Mouse (Mus musculus) ES-CJ7 (cell line): ENCODE data around the gene F13a1.

Source experiments
- DNase-seq: peaks from one replicate; pipeline ENCODE4 v3.0.0; 2011; ENCODE audit warnings: low read depth, low spot score

F13a1 gene

DNA sequence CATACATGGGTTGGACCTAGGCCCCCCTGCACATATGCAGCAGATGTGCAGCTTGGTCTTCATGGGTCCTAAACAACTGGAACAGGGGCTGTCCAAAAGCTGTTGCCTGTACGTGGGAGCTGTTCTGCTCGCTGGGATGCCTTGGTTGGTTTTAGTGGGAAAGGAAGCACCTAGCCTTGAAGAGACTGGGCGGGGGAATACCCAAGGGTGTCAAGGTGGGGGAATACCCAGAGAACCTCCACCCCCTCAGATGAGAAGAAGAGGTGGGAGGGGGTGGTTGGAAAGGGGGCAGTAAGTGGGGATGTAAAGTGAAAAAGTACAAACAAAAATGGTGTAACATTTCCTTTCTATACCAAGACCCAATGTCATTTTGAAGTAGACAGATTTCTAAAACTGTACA lies 95.1 kb downstream of the F13a1 start:
- no peak for DNase-seq

DNA sequence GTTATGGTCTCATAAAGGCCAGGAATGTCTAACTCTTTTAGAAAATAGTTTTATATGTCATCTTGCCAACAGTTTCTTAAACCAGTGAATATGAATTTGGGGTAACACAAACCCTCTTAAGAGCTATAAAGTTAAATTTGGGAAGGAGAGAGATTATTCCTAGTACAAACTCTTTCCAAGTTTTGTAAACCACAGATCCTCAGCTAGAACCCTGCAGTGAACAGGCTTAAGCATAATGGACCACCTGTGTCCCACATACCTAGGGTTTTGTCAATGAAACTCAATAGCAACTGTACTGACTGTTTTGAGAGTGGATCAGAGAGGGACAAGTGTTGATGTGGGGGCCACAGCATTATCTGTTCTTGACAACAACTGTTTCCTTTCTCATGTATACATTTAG lies 96.4 kb downstream of the F13a1 start:
- DNase-seq = no peak

DNA sequence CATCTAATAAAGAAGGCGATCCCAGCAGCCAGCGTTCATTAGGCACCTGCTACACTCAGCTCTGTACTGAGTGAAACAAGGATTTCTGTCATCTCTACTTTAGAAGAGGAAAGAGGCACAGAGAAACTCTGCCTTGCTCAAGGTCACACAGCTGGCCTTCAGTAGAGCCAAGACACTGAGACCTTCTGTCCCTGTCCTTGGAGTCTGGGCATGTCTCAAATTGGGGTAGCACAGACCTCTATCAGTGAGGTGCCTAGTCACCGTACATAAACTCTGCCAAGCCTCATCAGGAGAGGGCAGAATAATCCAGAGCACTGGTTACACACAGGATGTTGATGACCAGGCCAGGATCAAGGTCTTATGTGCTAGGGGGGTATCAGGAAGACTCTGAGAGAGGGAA lies 108.2 kb downstream of the F13a1 start:
- DNase-seq = no peak

DNA sequence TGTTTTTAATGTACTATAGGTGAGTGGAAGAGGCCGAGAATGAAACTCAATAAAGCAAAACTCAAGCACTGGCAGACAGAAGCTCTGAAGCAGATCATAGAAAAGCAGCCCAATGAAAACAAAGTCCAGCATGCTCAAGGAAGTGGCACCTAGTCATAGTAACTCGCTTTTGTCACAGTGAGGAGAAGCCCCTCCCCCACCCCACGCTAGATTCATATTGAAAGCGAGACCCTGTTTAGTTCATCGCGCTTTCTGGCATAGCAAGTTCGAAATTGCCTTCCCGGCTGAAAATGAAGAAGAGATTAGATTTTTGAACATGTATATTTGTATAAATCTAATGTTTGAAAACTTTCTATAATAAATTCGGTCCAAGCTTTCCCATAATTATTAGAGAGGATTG lies 118.0 kb downstream of the F13a1 start:
- no peak for DNase-seq

DNA sequence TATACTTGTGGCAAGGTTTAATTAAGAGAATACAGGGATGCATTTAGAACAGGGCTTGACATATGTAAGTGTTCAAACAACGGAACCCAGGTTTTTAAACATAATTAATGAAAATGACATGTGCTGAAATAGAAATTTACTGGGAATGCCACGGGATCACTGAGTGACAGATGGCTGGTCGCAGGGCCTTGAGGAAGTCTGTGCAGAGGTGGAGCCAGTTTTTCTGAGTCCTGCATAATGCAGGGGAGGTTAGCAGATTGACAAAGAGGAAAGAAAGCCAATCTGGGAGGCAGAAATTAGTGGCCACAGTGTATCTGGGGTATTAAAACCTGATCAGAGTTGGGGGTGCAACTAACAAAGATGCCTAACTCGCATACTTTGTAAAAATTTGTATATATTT lies 130.3 kb downstream of the F13a1 start:
- DNase-seq = no peak

DNA sequence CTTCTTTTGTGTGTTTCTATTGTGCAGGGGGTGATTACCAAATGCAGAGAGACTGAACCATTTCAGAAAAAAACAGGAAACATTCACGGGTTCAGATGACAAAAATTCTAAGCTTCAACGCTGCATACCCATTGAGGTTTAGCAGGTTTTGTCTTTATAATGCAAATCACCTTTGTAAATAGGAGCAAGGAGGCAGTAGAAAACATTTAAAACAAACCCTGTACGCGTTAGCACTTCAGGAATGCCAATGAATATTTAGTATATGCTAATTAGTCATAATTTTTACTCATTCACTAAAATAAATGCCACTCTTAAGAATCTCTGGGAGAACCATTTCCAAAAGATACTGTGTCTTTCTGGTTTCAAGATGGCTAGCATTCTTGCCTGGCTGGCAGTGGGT lies 146.2 kb downstream of the F13a1 start:
- peak; percentile 2 for DNase-seq

DNA sequence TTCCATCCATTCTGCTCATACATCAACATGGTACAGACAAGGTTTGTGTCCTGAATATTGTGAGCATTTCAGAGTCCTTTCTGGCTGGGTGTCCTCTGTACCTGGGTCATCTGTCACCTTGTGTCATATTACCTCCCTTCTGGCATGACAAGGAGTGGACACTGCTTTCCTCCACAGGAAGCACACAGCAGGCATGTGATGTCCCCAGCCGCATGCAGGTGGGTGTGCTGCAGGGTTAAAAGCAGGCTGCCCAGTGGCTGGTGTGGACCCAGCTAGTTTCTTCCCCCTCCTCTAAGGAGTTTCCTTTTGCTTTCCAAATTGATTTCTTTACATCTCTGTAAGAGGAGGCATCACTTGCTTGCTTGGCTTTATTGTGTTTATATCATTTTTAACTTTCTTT lies 146.6 kb downstream of the F13a1 start:
- DNase-seq = no peak

DNA sequence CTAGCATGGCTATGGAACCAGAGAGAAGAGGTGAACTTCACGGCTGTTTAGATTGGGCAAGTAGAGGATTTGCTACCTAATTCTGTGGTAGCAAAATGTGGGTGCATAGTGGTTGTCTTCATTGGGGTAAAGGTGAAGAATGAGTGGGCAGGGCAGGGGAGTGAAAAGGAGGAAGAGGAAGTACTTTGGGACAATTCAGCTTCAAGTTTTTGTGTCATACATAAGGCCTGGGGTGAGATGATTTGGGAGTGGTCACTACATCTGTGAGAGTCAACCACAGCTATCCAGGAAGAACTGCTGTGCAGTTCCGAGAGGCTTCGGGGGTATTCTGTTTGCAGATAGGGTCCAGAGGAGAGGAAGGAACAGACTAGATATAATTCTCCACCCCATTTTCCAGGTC lies 148.4 kb downstream of the F13a1 start:
- DNase-seq = no peak

DNA sequence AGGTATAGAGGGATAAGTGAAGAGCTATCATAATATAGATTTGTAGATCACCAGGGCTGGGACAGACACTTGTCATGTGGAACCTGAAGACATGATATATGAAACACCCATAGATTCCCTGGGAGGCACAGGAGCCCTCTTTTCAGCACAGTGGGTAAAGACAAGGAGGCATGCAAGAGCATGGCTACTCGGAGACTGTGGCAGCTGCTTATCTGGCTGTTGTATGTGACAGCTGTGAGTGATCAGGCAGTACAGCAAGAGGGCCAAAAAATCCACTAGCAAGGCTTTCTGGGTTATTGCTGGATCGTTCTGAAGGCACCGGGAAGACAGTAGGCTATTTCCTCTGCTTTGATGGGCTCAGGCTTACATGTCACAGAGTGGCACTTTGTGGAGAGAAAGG lies 149.0 kb downstream of the F13a1 start:
- no peak for DNase-seq

DNA sequence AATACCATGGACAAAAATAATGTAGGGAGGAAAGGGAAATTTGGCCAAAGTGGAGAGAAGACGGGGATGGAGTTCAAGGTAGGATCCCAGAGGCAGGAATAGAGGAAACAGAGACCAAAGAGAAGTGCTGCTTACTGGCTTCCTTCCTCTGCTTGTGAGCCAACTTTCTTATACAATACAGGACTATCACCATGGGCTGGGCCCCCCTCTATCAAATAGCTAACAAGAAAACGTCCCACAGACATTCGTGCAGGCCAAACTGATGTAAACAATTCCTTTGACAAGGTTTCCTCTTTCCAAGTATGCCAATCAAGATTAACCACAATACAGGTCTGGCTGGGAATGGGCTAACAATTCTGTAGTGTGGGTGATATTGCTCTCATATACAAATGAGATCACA lies 154.0 kb downstream of the F13a1 start:
- DNase-seq = no peak

DNA sequence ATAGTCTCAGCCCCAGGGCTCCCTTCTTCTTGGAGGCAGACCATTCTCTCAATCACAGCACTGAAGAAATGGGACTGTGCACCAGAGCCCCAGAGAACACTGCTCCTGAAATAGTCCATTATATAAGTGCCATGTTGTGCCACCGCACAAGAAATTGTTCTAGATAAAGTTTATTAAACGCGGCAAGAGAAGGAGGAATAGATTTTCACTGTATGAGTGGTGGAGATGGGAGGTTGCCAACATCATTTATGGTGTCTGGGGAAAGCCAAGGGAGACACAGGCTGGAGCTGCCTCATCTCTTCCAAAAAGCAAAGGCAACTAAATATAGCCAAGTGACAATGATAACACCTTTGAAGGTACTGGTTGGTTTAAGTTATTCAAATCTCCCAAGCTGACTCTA lies 156.3 kb downstream of the F13a1 start:
- no peak for DNase-seq

DNA sequence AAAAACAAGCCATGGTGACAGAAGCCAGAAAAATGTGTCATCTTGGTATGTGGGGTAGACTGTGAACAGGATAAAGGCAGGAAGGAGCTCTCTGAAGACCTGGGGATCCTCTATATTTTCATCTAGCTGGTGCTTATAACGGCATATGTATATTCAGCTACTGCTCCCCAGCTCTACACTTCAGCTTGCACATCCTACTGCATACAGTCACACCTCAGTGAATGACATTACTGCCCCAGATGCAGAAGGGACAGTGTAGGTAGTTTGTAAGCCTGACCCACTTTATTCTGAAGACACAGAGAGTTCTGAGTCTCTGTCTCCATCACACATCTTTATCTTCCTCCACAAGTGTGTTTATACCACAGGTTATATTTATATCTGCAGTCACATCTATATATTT lies 157.8 kb downstream of the F13a1 start:
- no peak for DNase-seq

DNA sequence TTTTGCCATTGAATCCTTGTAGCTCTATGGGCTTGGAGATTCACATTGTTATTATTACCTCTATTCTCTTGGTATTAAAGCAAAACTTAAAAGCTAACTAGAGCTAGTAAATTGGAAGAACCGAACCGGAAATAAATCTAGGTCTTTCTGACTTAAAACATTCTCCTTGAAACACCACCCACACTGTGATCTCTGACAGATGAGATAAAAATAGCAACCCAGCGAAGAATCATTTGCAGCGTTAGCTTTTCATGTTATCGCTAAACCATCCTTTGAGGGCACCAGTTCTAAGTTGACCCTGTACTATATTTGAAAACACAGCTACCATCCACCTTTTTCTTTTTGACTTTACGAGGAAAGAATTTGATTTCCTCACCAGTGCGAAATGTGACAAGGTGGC lies 164.1 kb downstream of the F13a1 start:
- DNase-seq = no peak

DNA sequence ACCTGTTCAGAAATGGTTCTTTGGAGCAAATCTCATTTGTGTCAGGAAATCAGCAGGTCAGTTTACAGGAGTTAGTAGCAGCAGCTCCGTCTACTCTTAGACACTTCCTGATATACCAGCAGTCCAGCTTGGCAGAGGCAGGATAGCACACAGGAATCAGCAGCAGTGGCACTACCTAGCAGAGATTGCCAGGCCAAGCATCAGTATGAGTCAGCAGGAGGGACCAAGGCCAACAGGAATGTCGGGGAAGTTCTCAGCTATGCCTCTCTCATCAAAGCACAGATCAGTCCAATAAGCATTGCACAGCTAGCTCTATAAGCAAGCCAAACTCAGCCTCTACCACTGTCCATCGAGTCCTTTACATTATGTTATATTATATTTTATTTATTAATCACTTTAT lies 210.9 kb downstream of the F13a1 start:
- no peak for DNase-seq
